Mouse (Mus musculus): Measurements from ENCODE around the gene Gm3327.
"Not testable (repeated sequence)": the region's sequence is repeated elsewhere in the genome, so short reads cannot be mapped to it uniquely, and the experiment has no call there.

The Gm3327 gene

GRCm38 (mm10) chr14:44123551-44123950 lies at the start of gene Gm3327:
Gm3327 (plus strand) TSS chr14:44123851.
- DNase-seq (ENCODE audit: low spot score in 2 of 2) = not testable (repeated sequence)

DNA sequence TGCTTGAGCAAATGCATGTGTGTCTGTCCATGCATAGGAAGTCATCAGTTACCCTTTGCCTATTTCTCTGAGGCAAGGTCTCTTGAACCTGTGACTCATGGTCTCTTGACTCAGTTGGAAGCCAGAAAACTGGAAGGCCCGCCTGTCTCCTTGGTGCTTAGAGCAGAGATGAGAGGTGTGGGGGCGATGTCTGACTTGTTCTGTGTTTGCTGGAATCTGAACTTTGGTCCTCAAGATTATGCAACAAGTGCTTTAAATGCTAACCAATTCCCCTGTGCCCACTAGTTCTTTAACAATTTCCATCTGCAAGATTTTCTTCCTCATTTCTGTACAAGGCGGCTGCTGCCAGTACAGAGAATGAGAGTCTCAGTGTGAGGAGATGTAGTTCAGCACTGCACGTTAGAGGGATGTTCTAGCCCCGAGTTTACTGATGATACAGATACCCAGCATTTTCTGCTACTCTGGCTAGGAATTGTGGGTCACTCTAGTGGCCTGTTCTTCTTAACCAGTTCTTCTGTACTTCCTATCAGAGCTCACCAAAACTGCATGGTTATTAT lies 45.8 kb upstream of the Gm3327 start:
- not testable (repeated sequence) for DNase-seq (ENCODE audit: low spot score in 2 of 2)

- not testable (repeated sequence) for DNase-seq (ENCODE audit: low spot score in 2 of 2)
Observed at GRCm38 (mm10) chr14:44086588-44086987, 37.1 kb upstream of the Gm3327 start.

GRCm38 (mm10) chr14:44087535-44087934 lies 36.1 kb upstream of the Gm3327 start:
- DNase-seq (ENCODE audit: low spot score in 2 of 2) = not testable (repeated sequence)

- not testable (repeated sequence) for DNase-seq (ENCODE audit: low spot score in 2 of 2)
Observed at GRCm38 (mm10) chr14:44091524-44091923, 32.1 kb upstream of the Gm3327 start.

DNA sequence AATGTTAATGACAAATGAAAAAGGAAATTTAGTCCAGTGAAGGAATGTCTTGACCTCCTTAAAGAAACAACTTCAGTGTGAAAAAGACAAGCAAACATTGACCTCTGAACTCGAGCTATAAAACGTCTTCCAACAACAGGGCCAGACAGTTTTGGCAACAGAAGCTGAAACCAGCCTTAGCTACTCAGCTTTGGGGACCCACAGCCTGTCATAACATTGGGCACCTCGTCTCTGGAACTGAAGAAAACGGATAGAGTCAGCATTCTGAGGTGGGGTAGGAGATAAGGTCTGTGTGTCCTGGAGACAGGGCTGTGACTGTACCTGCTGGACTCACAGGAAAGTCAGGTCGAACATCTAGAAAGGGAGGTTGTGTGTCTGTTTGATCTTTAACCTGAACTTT lies 29.2 kb upstream of the Gm3327 start:
- DNase-seq (ENCODE audit: low spot score in 2 of 2) = not testable (repeated sequence)

DNA sequence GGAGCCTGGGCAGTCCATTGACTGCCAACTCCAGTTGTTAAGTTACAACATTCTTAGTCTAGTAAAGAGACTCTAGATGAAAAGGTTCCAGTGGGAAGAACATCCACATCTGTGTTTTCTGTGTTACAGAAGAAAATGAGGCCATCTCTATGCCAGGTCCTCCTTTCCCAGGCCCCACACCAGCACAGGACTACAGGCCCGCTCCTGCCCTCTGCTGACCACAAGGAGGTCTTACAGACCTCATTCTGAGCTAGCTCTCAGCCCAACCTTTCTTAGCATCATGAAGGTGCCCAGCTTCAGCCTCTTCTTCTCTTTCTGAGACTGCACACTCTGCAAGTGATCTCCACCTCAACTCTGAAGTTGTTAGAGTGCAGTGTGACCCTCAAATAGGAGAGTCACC lies 23.6 kb upstream of the Gm3327 start:
- not testable (repeated sequence) for DNase-seq (ENCODE audit: low spot score in 2 of 2)

- DNase-seq (ENCODE audit: low spot score in 2 of 2) = not testable (repeated sequence)
Observed at GRCm38 (mm10) chr14:44102354-44102753, 21.3 kb upstream of the Gm3327 start, which contains the start of gene Ear2. Ear2 (plus strand) TSS chr14:44102654.

GRCm38 (mm10) chr14:44110981-44111380 lies 12.7 kb upstream of the Gm3327 start:
- DNase-seq (ENCODE audit: low spot score in 2 of 2) = no peak

Data from frontal cortex, postnatal 14 days (tissue).